In genomic region chr11:74837694-74838431, GRCm38 (mm10) we compare ENCODE assay signal across 8 mouse cellular contexts. TPM values are rescaled to one million over a fixed set of nuclear protein-coding genes. Genes with fewer than 3 reads are reported as not detected.
DNase-seq lines count a peak whose midpoint lies in the region; ATAC-seq and TF ChIP-seq lines count a peak whose summit lies in the region.

No protein-coding gene starts in this region.

- peak; percentile 61 for ATAC-seq in G1E (ENCODE audit: extremely low read depth, insufficient number of reproducible peaks, low FRiP score, poor library complexity, severe bottlenecking)
- peak; percentile 68 for ATAC-seq in forebrain, embryonic 16.5 days
- ATAC-seq in neural tube, embryonic 15.5 days (ENCODE audit: low FRiP score) = peak; percentile 66

- peak overlapping the region; percentile 69 for H3K27ac ChIP-seq in forebrain, embryonic 16.5 days (ENCODE audit: low read length)
- peak overlapping the region; percentile 91 for H3K27ac ChIP-seq in layer of hippocampus, adult 2 months
- peak overlapping the region; percentile 91 for H3K27ac ChIP-seq in neural tube, embryonic 15.5 days (replicated peaks)

- peak; percentile 96 for DNase-seq in G1E (ENCODE audit: low spot score)
- DNase-seq in cerebellum, adult 18-20 months = peak; percentile 96 to 97
- DNase-seq in heart, postnatal 25 days (ENCODE audit: low spot score) = peak; percentile 95
- DNase-seq in layer of hippocampus, adult 2 months (ENCODE audit: low spot score in 2 of 2) = peak; percentile 94
- DNase-seq in lung, adult 2 months = peak; percentile 95
- peak; percentile 94 for DNase-seq in testis, postnatal 10 days (ENCODE audit: low spot score)

- peak overlapping the region; percentile 54 for H3K9ac ChIP-seq in forebrain, embryonic 16.5 days (replicated peaks; ENCODE audit: low read depth, low read length)
- peak overlapping the region; percentile 53 for H3K9ac ChIP-seq in neural tube, embryonic 15.5 days (replicated peaks)

- intact Hi-C loops in heart, postnatal 25 days (cut with DNase I) = loop anchor here (10.0 kb wide), 1 partner anchor 1667 kb away; no protein-coding TSS in a partner anchor

- peaks cover 80% of the 10 kb centered on the region for H3K36me3 ChIP-seq in G1E (replicated peaks)
- peaks cover 2% of the 10 kb centered on the region; the same call in 1 of the 2 replicates for H3K36me3 ChIP-seq in forebrain, embryonic 16.5 days (ENCODE audit: control insufficient read depth, insufficient read depth)
- H3K36me3 ChIP-seq in neural tube, embryonic 15.5 days = peaks cover 11% of the 10 kb centered on the region

- TF ChIP-seq CTCF in G1E (IDR thresholded peaks at IDR 0.05; ENCODE audit: low read depth, low read length) = no peak
- TF ChIP-seq CTCF in layer of hippocampus, adult 2 months (conservative IDR thresholded peaks at IDR 0.05) = peak; percentile 15; the same call in 1 of the 2 replicates
- no peak for TF ChIP-seq CTCF in lung, adult 2 months (IDR thresholded peaks at IDR 0.05; ENCODE audit: insufficient read depth, low read length)

- H3K4me1 ChIP-seq in G1E (ENCODE audit: insufficient read depth, low read depth, low read length) = peaks cover 88% of the 10 kb centered on the region
- H3K4me1 ChIP-seq in forebrain, embryonic 16.5 days (replicated peaks; ENCODE audit: control insufficient read depth, insufficient read depth, low read length) = peaks cover 29% of the 10 kb centered on the region
- H3K4me1 ChIP-seq in lung, adult 2 months (ENCODE audit: control insufficient read depth, insufficient read depth, low read length) = peaks cover 22% of the 10 kb centered on the region
- peaks cover 58% of the 10 kb centered on the region for H3K4me1 ChIP-seq in neural tube, embryonic 15.5 days

- H3K9me3 ChIP-seq in G1E (replicated peaks) = no peaks in the 10 kb centered on the region
- H3K9me3 ChIP-seq in forebrain, embryonic 16.5 days (ENCODE audit: control insufficient read depth, low read length) = no peaks in the 10 kb centered on the region
- no peaks in the 10 kb centered on the region for H3K9me3 ChIP-seq in neural tube, embryonic 15.5 days (replicated peaks)

- no peaks in the 10 kb centered on the region for H3K27me3 ChIP-seq in G1E (ENCODE audit: insufficient read depth, low read length)
- no peaks in the 10 kb centered on the region for H3K27me3 ChIP-seq in forebrain, embryonic 16.5 days (replicated peaks; ENCODE audit: control insufficient read depth, insufficient read depth, low read length)
- H3K27me3 ChIP-seq in neural tube, embryonic 15.5 days (replicated peaks) = no peaks in the 10 kb centered on the region

- peak overlapping the region; percentile 77 for H3K4me2 ChIP-seq in forebrain, embryonic 16.5 days (ENCODE audit: low read length)
- H3K4me2 ChIP-seq in neural tube, embryonic 15.5 days = peak overlapping the region; percentile 85

- H3K4me3 ChIP-seq in G1E (ENCODE audit: low read depth, low read length) = peak overlapping the region; percentile 72
- peak overlapping the region; percentile 53 for H3K4me3 ChIP-seq in forebrain, embryonic 16.5 days (replicated peaks; ENCODE audit: low read length)
- peak overlapping the region; percentile 77 for H3K4me3 ChIP-seq in layer of hippocampus, adult 2 months
- H3K4me3 ChIP-seq in lung, adult 2 months (replicated peaks; ENCODE audit: extremely low read depth, low read depth, low read length) = peak overlapping the region; percentile 63
- peak overlapping the region; percentile 52 for H3K4me3 ChIP-seq in neural tube, embryonic 15.5 days (replicated peaks)

- no peak for TF ChIP-seq POLR2A in lung, adult 2 months (IDR thresholded peaks at IDR 0.05; ENCODE audit: borderline replicate concordance, extremely low read depth, low read depth, low read length)

- WGBS in forebrain, embryonic 16.5 days = under 1% methylated on average over 48 of the region's 54 CpGs
- under 1% methylated on average over 54 of the region's 54 CpGs for WGBS in lung, adult 2 months
- WGBS in neural tube, embryonic 15.5 days = under 1% methylated on average over 44 of the region's 54 CpGs

RNA-seq across cellular contexts. Expression of gene Mnt, which starts 7.1 kb away (rescaled TPM):
- total RNA-seq in G1E (2014; fragmentation: Nextera tagmentation) (19.6 and 28.1 TPM in 2 replicates), G1E (2017) (3.0 and 4.6 TPM in 2 replicates)
- polyA plus RNA-seq in G1E (2012) = 117 and 145 TPM in 2 replicates
- 8.6 and 9.2 TPM in 2 replicates for polyA plus RNA-seq in forebrain, embryonic 16.5 days (2015; fragmentation: Nextera tagmentation; extraction: Ambion mirVana)
- total RNA-seq in heart, postnatal 25 days (2021) = 10 to 100 TPM in 1 of 2 experiments, 1 to 10 TPM in 1; 9.8 to 10.6 TPM
- 10 to 100 TPM; 31.3 to 32.8 TPM for total RNA-seq in layer of hippocampus, adult 2 months (2021)
- 21.3 and 22.2 TPM in 2 replicates for polyA plus RNA-seq in lung, adult 2 months (2012; rRNA removed)
- 7.0 and 7.3 TPM in 2 replicates for polyA plus RNA-seq in neural tube, embryonic 15.5 days (2015; fragmentation: Nextera tagmentation; extraction: Ambion mirVana)

RNA-seq across cellular contexts. Expression of gene Sgsm2, which starts 59.0 kb away (rescaled TPM):
- total RNA-seq in G1E (2014; fragmentation: Nextera tagmentation) = 7.4 and 9.7 TPM in 2 replicates
- 4.7 and 5.2 TPM in 2 replicates for total RNA-seq in G1E (2017)
- polyA plus RNA-seq in G1E (2012) = 10.3 and 10.5 TPM in 2 replicates
- polyA plus RNA-seq in forebrain, embryonic 16.5 days (2015; fragmentation: Nextera tagmentation; extraction: Ambion mirVana) = 13.1 and 18.2 TPM in 2 replicates
- total RNA-seq in heart, postnatal 25 days (2021) = 1 to 10 TPM; 4.8 to 6.7 TPM
- 10 to 100 TPM; 91.7 to 99.3 TPM for total RNA-seq in layer of hippocampus, adult 2 months (2021)
- 19.3 and 22.1 TPM in 2 replicates for polyA plus RNA-seq in lung, adult 2 months (2012; rRNA removed)
- polyA plus RNA-seq in neural tube, embryonic 15.5 days (2015; fragmentation: Nextera tagmentation; extraction: Ambion mirVana) = 24.1 and 27.3 TPM in 2 replicates

Comparison
In these comparisons a context has a peak if more than half of its experiments do, and no peak if none do; other contexts are left out.
1. Peak in every context shown above with its lines: DNase-seq, ATAC-seq, H3K4me3 ChIP-seq and H3K27ac ChIP-seq.